Mouse (Mus musculus): ENCODE results near the gene Kcnv2. TPM values are rescaled to one million over a fixed set of nuclear protein-coding genes. Genes with fewer than 3 reads are reported as not detected.

Kcnv2 gene
- total and polyA plus RNA-seq, 3 experiments: not detected

Other genes with a start within 250 kb of the Kcnv2 start
- gene Vldlr, start 106.1 kb upstream of the Kcnv2 start, total RNA-seq (2012; rRNA removed): not detected in 2 replicates
- gene Vldlr, start 106.1 kb upstream of the Kcnv2 start, polyA plus RNA-seq (2012; ENCODE audit: insufficient read depth in 1 of 2, insufficient read length in 2 of 2, low read depth in 1 of 2, low replicate concordance in 2 of 2, missing spikeins in 1 of 2): not detected
- gene Pum3, start 107.2 kb downstream of the Kcnv2 start, total RNA-seq (2012; rRNA removed): 88.6 and 98.3 TPM in 2 replicates
- gene Pum3, start 107.2 kb downstream of the Kcnv2 start, polyA plus RNA-seq (2012; ENCODE audit: insufficient read depth in 1 of 2, insufficient read length in 2 of 2, low read depth in 1 of 2, low replicate concordance in 2 of 2, missing spikeins in 1 of 2): 100 to 1,000 TPM; 166 to 181 TPM